Mouse (Mus musculus): ENCODE data around the gene Lars2. TPM values are rescaled to one million over a fixed set of nuclear protein-coding genes. Genes with fewer than 3 reads are reported as not detected.
"Not testable (repeated sequence)": the region's sequence is repeated elsewhere in the genome, so short reads cannot be mapped to it uniquely, and the experiment has no call there.

Lars2 gene
- 100 to 1,000 TPM in 2 of 26 experiments, 10 to 100 TPM in 23, 1 to 10 TPM in 1; 8.6 to 164 (median 40.5) TPM for total RNA-seq (2018; cell fraction: chromatin; rRNA removed)
- 10 to 100 TPM in 13 of 26 experiments, 1 to 10 TPM in 13; 5.1 to 21.8 (median 10.0) TPM for total RNA-seq (2018; cell fraction: cytosol; rRNA removed)
- total RNA-seq (2018; cell fraction: nucleus; rRNA removed), result 10 to 100 TPM in 25 of 26 experiments, 1 to 10 TPM in 1; 8.5 to 47.0 (median 27.1) TPM
- 117 to 494 TPM (median 405 TPM) in 3 replicates for polyA plus RNA-seq (2018)

GRCm38 (mm10) chr9:123366708-123367385 lies at the start of gene Lars2:
Gene Lars2 (plus strand): TSS chr9:123366927.
- H3K27ac ChIP-seq, result peak within 1 kb of the TSS; percentile 52

GRCm38 (mm10) chr9:123326106-123326505 lies 40.6 kb upstream of the Lars2 start:
- Histone ChIP-seq H3K27ac (no peak overlapping the region), H3K4me3 (ENCODE audit: inconsistent target) (no peak overlapping the region), H3K79me2 (ENCODE audit: inconsistent target) (no peaks in the 10 kb centered on the region), H3K36me3 (ENCODE audit: inconsistent target) (no peaks in the 10 kb centered on the region)

More at GRCm38 (mm10) chr9:123366708-123367385, at the start of gene Lars2:
- H3K36me3 ChIP-seq (ENCODE audit: inconsistent target), result no peaks in the 10 kb centered on the region
- H3K4me3 ChIP-seq (ENCODE audit: inconsistent target), result peak within 1 kb of the TSS; percentile 98
- under 1% methylated on average over 34 of the region's 35 CpGs for WGBS (ENCODE audit: missing documents)
- H3K79me2 ChIP-seq (ENCODE audit: inconsistent target), result no peaks in the 10 kb centered on the region

- Histone ChIP-seq H3K79me2 (ENCODE audit: inconsistent target) (no peaks in the 10 kb centered on the region), H3K4me3 (ENCODE audit: inconsistent target) (no peak overlapping the region), H3K27ac (no peak overlapping the region), H3K36me3 (ENCODE audit: inconsistent target) (no peaks in the 10 kb centered on the region)
- 89% methylated on average over 3 of the region's 3 CpGs for WGBS (ENCODE audit: missing documents)
Observed at GRCm38 (mm10) chr9:123328336-123328735, 38.4 kb upstream of the Lars2 start.

GRCm38 (mm10) chr9:123329831-123330230 lies 36.9 kb upstream of the Lars2 start:
- WGBS (ENCODE audit: missing documents), result 94% methylated on average over 7 of the region's 7 CpGs

GRCm38 (mm10) chr9:123330271-123330670 lies 36.5 kb upstream of the Lars2 start:
- H3K4me3 ChIP-seq (ENCODE audit: inconsistent target); H3K27ac ChIP-seq; H3K79me2 ChIP-seq (ENCODE audit: inconsistent target); H3K36me3 ChIP-seq (ENCODE audit: inconsistent target): not testable (repeated sequence)
- 86% methylated on average over 1 of the region's 1 CpGs for WGBS (ENCODE audit: missing documents)

More at GRCm38 (mm10) chr9:123329831-123330230, 36.9 kb upstream of the Lars2 start:
- Histone ChIP-seq H3K79me2 (ENCODE audit: inconsistent target) (no peaks in the 10 kb centered on the region), H3K27ac (no peak overlapping the region), H3K4me3 (ENCODE audit: inconsistent target) (no peak overlapping the region), H3K36me3 (ENCODE audit: inconsistent target) (no peaks in the 10 kb centered on the region)

- Histone ChIP-seq H3K36me3 (ENCODE audit: inconsistent target) (no peaks in the 10 kb centered on the region), H3K4me3 (ENCODE audit: inconsistent target) (no peak overlapping the region), H3K27ac (no peak overlapping the region), H3K79me2 (ENCODE audit: inconsistent target) (no peaks in the 10 kb centered on the region)
- 88% methylated on average over 2 of the region's 2 CpGs for WGBS (ENCODE audit: missing documents)
Observed at GRCm38 (mm10) chr9:123333479-123333878, 33.2 kb upstream of the Lars2 start.

- Histone ChIP-seq H3K27ac (no peak overlapping the region), H3K4me3 (ENCODE audit: inconsistent target) (no peak overlapping the region), H3K36me3 (ENCODE audit: inconsistent target) (no peaks in the 10 kb centered on the region), H3K79me2 (ENCODE audit: inconsistent target) (no peaks in the 10 kb centered on the region)
- 81% methylated on average over 5 of the region's 5 CpGs for WGBS (ENCODE audit: missing documents)
Observed at GRCm38 (mm10) chr9:123335044-123335670, 31.6 kb upstream of the Lars2 start.

- Histone ChIP-seq H3K4me3 (ENCODE audit: inconsistent target) (no peak overlapping the region), H3K27ac (no peak overlapping the region), H3K36me3 (ENCODE audit: inconsistent target) (no peaks in the 10 kb centered on the region), H3K79me2 (ENCODE audit: inconsistent target) (no peaks in the 10 kb centered on the region)
- WGBS (ENCODE audit: missing documents), result 9% methylated on average over 3 of the region's 3 CpGs
Observed at GRCm38 (mm10) chr9:123339651-123340144, 27.0 kb upstream of the Lars2 start.

GRCm38 (mm10) chr9:123341256-123341655 lies 25.5 kb upstream of the Lars2 start:
- Histone ChIP-seq H3K4me3 (ENCODE audit: inconsistent target) (no peak overlapping the region), H3K79me2 (ENCODE audit: inconsistent target) (no peaks in the 10 kb centered on the region), H3K36me3 (ENCODE audit: inconsistent target) (no peaks in the 10 kb centered on the region), H3K27ac (no peak overlapping the region)
- WGBS (ENCODE audit: missing documents), result 87% methylated on average over 6 of the region's 6 CpGs

GRCm38 (mm10) chr9:123343069-123343468 lies 23.7 kb upstream of the Lars2 start:
- Histone ChIP-seq H3K4me3 (ENCODE audit: inconsistent target) (no peak overlapping the region), H3K79me2 (ENCODE audit: inconsistent target) (no peaks in the 10 kb centered on the region), H3K36me3 (ENCODE audit: inconsistent target) (no peaks in the 10 kb centered on the region), H3K27ac (no peak overlapping the region)
- 85% methylated on average over 3 of the region's 3 CpGs for WGBS (ENCODE audit: missing documents)

- not testable (repeated sequence) for H3K79me2 ChIP-seq (ENCODE audit: inconsistent target); H3K27ac ChIP-seq; H3K4me3 ChIP-seq (ENCODE audit: inconsistent target); H3K36me3 ChIP-seq (ENCODE audit: inconsistent target)
- WGBS (ENCODE audit: missing documents), result no CpG with 5 or more reads among the region's 1 CpGs
Observed at GRCm38 (mm10) chr9:123349286-123349685, 17.4 kb upstream of the Lars2 start.

- Histone ChIP-seq H3K4me3 (ENCODE audit: inconsistent target) (no peak overlapping the region), H3K79me2 (ENCODE audit: inconsistent target) (no peaks in the 10 kb centered on the region), H3K36me3 (ENCODE audit: inconsistent target) (no peaks in the 10 kb centered on the region), H3K27ac (no peak overlapping the region)
- WGBS (ENCODE audit: missing documents), result 24% methylated on average over 3 of the region's 3 CpGs
Observed at GRCm38 (mm10) chr9:123359981-123360380, 6.7 kb upstream of the Lars2 start.

GRCm38 (mm10) chr9:123365353-123365752 lies 1.4 kb upstream of the Lars2 start:
- Histone ChIP-seq H3K27ac (no peak overlapping the region), H3K36me3 (ENCODE audit: inconsistent target) (no peaks in the 10 kb centered on the region), H3K79me2 (ENCODE audit: inconsistent target) (no peaks in the 10 kb centered on the region), H3K4me3 (ENCODE audit: inconsistent target) (no peak overlapping the region)
- 80% methylated on average over 1 of the region's 1 CpGs for WGBS (ENCODE audit: missing documents)

- 40% methylated on average over 9 of the region's 9 CpGs for WGBS (ENCODE audit: missing documents)
- H3K27ac ChIP-seq, result no peak overlapping the region
Observed at GRCm38 (mm10) chr9:123365942-123366707, 602 bp upstream of the Lars2 start.

More at GRCm38 (mm10) chr9:123365942-123366707, 602 bp upstream of the Lars2 start:
- Histone ChIP-seq H3K36me3 (ENCODE audit: inconsistent target) (no peaks in the 10 kb centered on the region), H3K79me2 (ENCODE audit: inconsistent target) (no peaks in the 10 kb centered on the region), H3K4me3 (ENCODE audit: inconsistent target) (peak overlapping the region; percentile 98)
